Mouse (Mus musculus) cortical plate, adult 2 months (tissue): ENCODE measurements around the gene Vav2. TPM values are rescaled to one million over a fixed set of nuclear protein-coding genes. Genes with fewer than 3 reads are reported as not detected.

Experiments
- H3K27ac ChIP-seq: fragments of 200-500 bp; 2 replicates; pipeline ENCODE4 v1.5.1; 2012; ENCODE audit warnings: low read length, control low read depth, inconsistent platforms; ENCODE audit not compliant: insufficient read depth
- H3K4me1 ChIP-seq: fragments of 200-500 bp; 2 replicates; pipeline ENCODE4 v1.6.1; 2011; ENCODE audit warnings: low read length; ENCODE audit not compliant: control insufficient read depth, insufficient read depth
- H3K4me3 ChIP-seq: fragments of 200-500 bp; 2 replicates; pipeline ENCODE4 v1.5.1; 2011; ENCODE audit warnings: mild to moderate bottlenecking, low read length, control low read depth; ENCODE audit not compliant: insufficient read depth
- CTCF ChIP-seq: fragments of 200-500 bp; IDR thresholded peaks from 2 replicates; pipeline ENCODE4 v1.5.1; 2011; ENCODE audit warnings: mild to moderate bottlenecking, control low read depth, low read length; ENCODE audit not compliant: insufficient read depth; ENCODE audit errors: extremely low read depth
- POLR2A ChIP-seq: fragments of 200-500 bp; IDR thresholded peaks from 2 replicates; pipeline ENCODE4 v1.6.1; 2011; ENCODE audit warnings: mild to moderate bottlenecking, low read length, control low read depth; ENCODE audit not compliant: insufficient read depth; ENCODE audit errors: extremely low read depth
- polyA plus RNA-seq: library from polyadenylated mRNA; depleted of rRNA; stranded (reverse); fragments of >200 nt; gene quantifications from 2 replicates; pipeline ENCODE4 v1.2.3, GENCODE M21; 2012

Vav2 gene
- polyA plus RNA-seq, 1 experiment: 10.4 TPM

- no peak overlapping the region for H3K27ac ChIP-seq
- H3K4me1 ChIP-seq: no peaks in the 10 kb centered on the region
- TF ChIP-seq POLR2A (no peak), CTCF (no peak)
- no peak overlapping the region for H3K4me3 ChIP-seq
Observed at GRCm38 (mm10) chr2:27394158-27394832, 32.5 kb downstream of the Vav2 start.

GRCm38 (mm10) chr2:27392278-27392677 is 34.6 kb downstream of the Vav2 start:
- Histone ChIP-seq H3K27ac (no peak overlapping the region), H3K4me1 (no peaks in the 10 kb centered on the region), H3K4me3 (no peak overlapping the region)
- TF ChIP-seq CTCF (no peak), POLR2A (no peak)

GRCm38 (mm10) chr2:27390775-27391174 is 36.1 kb downstream of the Vav2 start:
- Histone ChIP-seq H3K4me1 (no peaks in the 10 kb centered on the region), H3K4me3 (no peak overlapping the region), H3K27ac (no peak overlapping the region)
- TF ChIP-seq CTCF (no peak), POLR2A (no peak)

GRCm38 (mm10) chr2:27390325-27390724 is 36.5 kb downstream of the Vav2 start:
- no peak for TF ChIP-seq POLR2A
- H3K4me1 ChIP-seq: no peaks in the 10 kb centered on the region
- H3K27ac ChIP-seq: no peak overlapping the region
- no peak overlapping the region for H3K4me3 ChIP-seq

- no peaks in the 10 kb centered on the region for H3K4me1 ChIP-seq
- TF ChIP-seq POLR2A: no peak
- TF ChIP-seq CTCF: no peak
- no peak overlapping the region for H3K4me3 ChIP-seq
- H3K27ac ChIP-seq: no peak overlapping the region
Observed at GRCm38 (mm10) chr2:27389272-27390162, 37.3 kb downstream of the Vav2 start.

GRCm38 (mm10) chr2:27387209-27387608 is 39.6 kb downstream of the Vav2 start:
- Histone ChIP-seq H3K4me1 (no peaks in the 10 kb centered on the region), H3K27ac (no peak overlapping the region), H3K4me3 (no peak overlapping the region)
- no peak for TF ChIP-seq POLR2A
- no peak for TF ChIP-seq CTCF

- H3K27ac ChIP-seq: no peak overlapping the region
- no peak for TF ChIP-seq CTCF
- TF ChIP-seq POLR2A: no peak
Observed at GRCm38 (mm10) chr2:27381698-27382097, 45.1 kb downstream of the Vav2 start.

GRCm38 (mm10) chr2:27381254-27381653 is 45.6 kb downstream of the Vav2 start:
- Histone ChIP-seq H3K4me1 (no peaks in the 10 kb centered on the region), H3K4me3 (no peak overlapping the region), H3K27ac (no peak overlapping the region)
- TF ChIP-seq POLR2A: no peak
- TF ChIP-seq CTCF: no peak

More at GRCm38 (mm10) chr2:27381698-27382097, 45.1 kb downstream of the Vav2 start:
- H3K4me1 ChIP-seq: no peaks in the 10 kb centered on the region
- H3K4me3 ChIP-seq: no peak overlapping the region

- TF ChIP-seq POLR2A: no peak
- no peak for TF ChIP-seq CTCF
- Histone ChIP-seq H3K4me1 (no peaks in the 10 kb centered on the region), H3K4me3 (no peak overlapping the region), H3K27ac (no peak overlapping the region)
Observed at GRCm38 (mm10) chr2:27377876-27378275, 49.0 kb downstream of the Vav2 start.

GRCm38 (mm10) chr2:27377164-27377563 is 49.7 kb downstream of the Vav2 start:
- TF ChIP-seq POLR2A (no peak), CTCF (no peak)
- H3K4me3 ChIP-seq: no peak overlapping the region
- no peaks in the 10 kb centered on the region for H3K4me1 ChIP-seq
- H3K27ac ChIP-seq: no peak overlapping the region
